Mouse (Mus musculus) gastrocnemius, adult 2 months (tissue): ENCODE data around the gene Hspa1b. TPM values are rescaled to one million over a fixed set of nuclear protein-coding genes. Genes with fewer than 3 reads are reported as not detected.
"Not testable (repeated sequence)": the region's sequence is repeated elsewhere in the genome, so short reads cannot be mapped to it uniquely, and the experiment has no call there.

Source experiments
- DNase-seq: peaks from one replicate; pipeline ENCODE4 v3.0.0; 2022
- H3K27ac ChIP-seq: fragments of 200-600 bp; 2 replicates; pipeline ENCODE4 v1.8.1; 2022; ENCODE audit warnings: mild to moderate bottlenecking
- H3K4me3 ChIP-seq: fragments of 200-600 bp; 2 replicates; pipeline ENCODE4 v1.8.1; 2022; ENCODE audit warnings: mild to moderate bottlenecking, moderate library complexity
- CTCF ChIP-seq: fragments of 200-600 bp; IDR thresholded peaks from 2 replicates; pipeline ENCODE4 v1.8.1; 2022; ENCODE audit warnings: antibody characterized with exemption, mild to moderate bottlenecking, moderate library complexity
- intact Hi-C: fragments of 180-260 bp; cut with DNase I; formaldehyde crosslinking; loops from one replicate; pipeline ENCODE4 v1.15.1; 2025
- total RNA-seq, 2 experiments: library from RNA; stranded (reverse); gene quantifications; 2 replicates each; pipeline ENCODE4 v1.2.3; 2021

Gene Hspa1b
- total RNA-seq, 2 experiments from 2014 or later: 3.9 to 13.0 TPM

DNA sequence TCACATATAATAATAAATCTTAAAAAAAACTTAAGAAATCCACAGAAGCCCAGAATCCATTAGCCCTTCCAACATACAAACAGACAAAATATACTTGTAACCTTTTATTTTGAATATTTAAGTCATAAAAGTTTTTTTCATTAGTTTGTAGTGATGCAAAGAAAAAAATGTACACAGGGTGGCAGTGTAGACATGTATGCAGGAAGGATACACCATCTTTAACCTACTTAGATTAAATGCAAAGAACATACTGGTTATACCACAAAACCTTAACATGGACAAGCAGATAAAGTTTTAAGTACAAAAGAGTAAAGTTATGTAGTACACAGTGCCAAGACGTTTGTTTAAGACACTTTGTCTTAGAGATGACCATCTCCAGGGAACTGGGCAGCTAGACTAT, 2.7 kb downstream of the Hspa1b start:
- no peak overlapping the region for H3K4me3 ChIP-seq
- peak; percentile 48 for TF ChIP-seq CTCF
- intact Hi-C loops: no loop called here
- H3K27ac ChIP-seq: no peak overlapping the region
- DNase-seq: no peak

DNA sequence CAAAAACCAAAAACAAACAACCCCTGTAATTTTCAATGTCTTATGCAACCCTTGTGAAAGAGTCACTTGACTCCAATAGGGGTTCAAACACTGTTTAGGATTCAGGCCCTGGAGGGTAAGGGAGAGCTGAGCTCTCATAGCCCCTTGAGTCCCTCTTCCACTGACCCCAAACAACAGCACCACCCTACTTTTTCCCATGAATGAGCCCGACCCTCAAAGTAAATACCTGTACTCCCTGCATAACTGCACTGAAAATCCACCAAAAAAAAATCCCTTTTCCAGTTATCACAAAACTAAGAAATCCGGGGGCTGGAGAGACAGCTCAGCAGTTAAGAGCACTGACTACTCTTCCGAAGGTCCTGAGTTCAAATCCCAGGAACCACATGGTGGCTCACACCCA, 3.2 kb downstream of the Hspa1b start:
- intact Hi-C loops: loop anchor here (1.0 kb wide), 1 partner anchor 22 kb away; no protein-coding TSS in a partner anchor
- no peak for TF ChIP-seq CTCF
- no peak for DNase-seq
- Histone ChIP-seq H3K27ac (no peak overlapping the region), H3K4me3 (no peak overlapping the region)

DNA sequence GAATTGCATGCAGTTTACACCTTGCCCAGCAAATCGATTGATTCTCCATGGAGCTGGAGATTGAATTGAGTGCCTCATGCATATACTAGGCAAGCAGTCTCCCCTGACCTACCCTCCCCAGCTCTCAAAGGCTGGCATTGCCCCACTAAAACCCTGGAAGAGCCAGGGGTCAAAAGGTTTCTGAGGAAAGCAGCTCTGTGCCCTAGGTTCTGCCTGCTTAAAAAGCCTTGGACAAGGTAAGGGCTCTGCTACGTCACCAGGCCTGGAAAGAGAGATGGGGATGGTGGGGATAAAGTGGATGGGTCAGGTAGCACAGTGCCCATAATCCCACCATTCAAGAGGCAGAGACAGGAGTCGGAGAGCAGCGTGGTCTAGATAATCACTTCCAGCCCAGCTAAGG, 4.2 kb downstream of the Hspa1b start:
- Histone ChIP-seq H3K27ac (no peak overlapping the region), H3K4me3 (no peak overlapping the region)
- DNase-seq: no peak
- TF ChIP-seq CTCF: no peak
- intact Hi-C loops: loop anchor here (1.0 kb wide), 1 partner anchor 23 kb away; no protein-coding TSS in a partner anchor

DNA sequence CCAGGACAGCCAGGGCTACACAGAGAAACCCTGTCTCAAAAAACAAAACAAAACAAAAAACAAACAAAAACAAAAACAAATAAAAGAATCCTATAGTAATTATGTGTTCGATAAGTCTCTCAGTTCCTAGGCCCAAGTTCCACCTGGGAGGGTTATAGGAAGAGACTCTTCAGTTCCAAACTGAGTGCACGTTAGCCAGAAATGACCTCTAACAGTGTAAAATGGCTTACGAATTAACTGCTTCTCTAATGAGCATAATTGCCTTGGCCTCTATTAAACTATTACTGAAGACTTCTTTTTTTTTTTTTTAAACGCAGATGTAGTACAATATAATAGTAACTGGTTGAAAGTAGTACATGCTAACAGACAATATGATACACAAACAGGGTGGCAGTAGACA, 5.1 kb downstream of the Hspa1b start:
- no peak overlapping the region for H3K4me3 ChIP-seq
- intact Hi-C loops: no loop called here
- no peak overlapping the region for H3K27ac ChIP-seq
- DNase-seq: no peak
- TF ChIP-seq CTCF: no peak

DNA sequence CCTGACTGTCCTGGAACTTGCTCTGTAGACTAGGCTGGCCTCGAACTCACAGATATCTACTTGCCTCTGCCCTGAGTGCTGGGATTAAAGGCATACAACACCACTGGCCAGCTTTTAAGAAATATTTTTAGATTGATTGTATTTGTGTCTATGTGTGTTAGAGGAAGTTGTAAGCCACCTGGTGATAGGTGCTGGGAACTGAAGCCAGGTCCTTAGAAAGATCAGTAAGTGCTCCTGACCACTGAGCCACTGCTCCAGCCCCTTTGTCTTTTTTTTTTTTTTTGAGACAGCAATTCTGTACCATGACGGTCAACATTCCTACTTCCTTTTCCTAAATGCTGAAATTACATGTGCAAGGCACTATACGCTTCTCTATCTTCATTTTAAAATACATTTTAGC, 5.8 kb downstream of the Hspa1b start:
- no peak for TF ChIP-seq CTCF
- no peak for DNase-seq
- intact Hi-C loops: no loop called here
- no peak overlapping the region for H3K4me3 ChIP-seq
- H3K27ac ChIP-seq: no peak overlapping the region

DNA sequence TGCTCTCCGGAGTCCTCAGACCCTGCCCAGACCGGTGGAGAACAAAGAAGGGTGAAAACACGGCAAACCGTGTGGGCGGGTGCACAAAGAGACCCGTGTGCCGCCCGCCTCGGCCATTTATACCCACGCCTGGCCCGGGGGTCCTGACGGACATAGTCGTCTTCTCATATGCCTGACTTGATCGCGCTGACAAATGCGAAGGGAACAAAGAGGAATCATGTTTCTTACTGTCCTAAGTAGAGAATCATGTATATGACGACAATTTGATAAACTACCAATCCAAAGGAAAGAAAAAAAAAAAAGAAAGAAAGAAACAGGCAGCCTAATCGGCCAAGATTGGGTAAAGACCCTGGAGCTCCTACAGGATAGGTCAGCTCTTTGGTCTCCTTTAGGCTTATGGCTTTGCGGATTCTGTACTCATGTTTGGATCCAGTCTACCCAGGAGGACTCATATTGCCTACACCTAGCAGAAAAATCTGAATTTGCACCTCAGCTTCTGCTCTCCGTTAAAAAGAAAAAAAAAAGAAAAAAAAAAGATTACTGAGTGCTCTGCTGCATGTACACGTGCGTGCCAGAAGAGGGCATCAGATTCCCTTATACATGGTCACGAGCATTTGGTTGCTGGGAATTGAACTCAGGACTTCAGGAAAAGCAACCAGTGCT, 6.5 kb downstream of the Hspa1b start:
- peak; percentile 86 for DNase-seq
- TF ChIP-seq CTCF: peak; percentile 87
- intact Hi-C loops: loop anchor here (1.0 kb wide), 1 partner anchor 29 kb away; the partner anchor contains the start of gene Lsm2
- Histone ChIP-seq H3K4me3 (peak overlapping the region; percentile 96), H3K27ac (peak overlapping the region; percentile 95)

DNA sequence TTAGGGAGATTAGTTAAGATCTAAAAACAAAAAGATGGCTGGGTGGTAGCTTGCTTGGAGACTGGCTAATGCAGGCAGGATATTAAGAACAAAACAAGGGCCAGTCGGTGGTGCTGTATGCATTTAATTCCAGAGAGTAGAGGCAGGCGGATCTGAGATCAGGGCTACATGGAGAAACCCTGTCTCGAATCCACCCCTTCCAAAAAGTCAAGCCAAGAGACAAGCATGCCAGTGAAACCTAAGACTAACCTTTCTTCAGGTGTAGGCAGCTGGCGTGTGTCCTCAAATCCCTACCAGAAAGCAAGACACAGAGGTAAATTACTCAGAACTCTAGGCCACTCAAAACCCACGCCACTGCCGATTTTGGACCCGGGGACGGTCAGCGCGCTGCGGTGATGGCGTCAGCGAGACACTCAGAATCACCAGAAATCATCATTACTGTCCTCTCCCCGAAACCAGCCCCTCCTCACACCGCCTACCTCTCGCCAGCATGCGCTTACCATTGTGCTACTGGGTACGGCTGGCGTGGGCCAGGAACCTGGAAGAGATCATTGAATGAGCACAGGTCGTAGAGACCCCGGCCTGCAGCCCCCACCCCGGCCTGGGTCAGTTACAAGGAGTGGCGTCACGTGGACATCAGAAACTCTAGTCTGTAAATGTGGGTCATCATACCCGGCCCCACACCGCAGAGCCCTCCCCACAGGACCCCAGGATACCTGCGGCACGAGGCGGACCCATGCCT, 7.2 kb downstream of the Hspa1b start:
- no peak for DNase-seq
- TF ChIP-seq CTCF: no peak
- H3K4me3 ChIP-seq: peak overlapping the region; percentile 96
- peak overlapping the region; percentile 95 for H3K27ac ChIP-seq
- intact Hi-C loops: loop anchor here (1.0 to 2.0 kb wide), 2 partner anchors 21 to 29 kb away; partner anchors contain the start of genes Lsm2 and Neu1

DNA sequence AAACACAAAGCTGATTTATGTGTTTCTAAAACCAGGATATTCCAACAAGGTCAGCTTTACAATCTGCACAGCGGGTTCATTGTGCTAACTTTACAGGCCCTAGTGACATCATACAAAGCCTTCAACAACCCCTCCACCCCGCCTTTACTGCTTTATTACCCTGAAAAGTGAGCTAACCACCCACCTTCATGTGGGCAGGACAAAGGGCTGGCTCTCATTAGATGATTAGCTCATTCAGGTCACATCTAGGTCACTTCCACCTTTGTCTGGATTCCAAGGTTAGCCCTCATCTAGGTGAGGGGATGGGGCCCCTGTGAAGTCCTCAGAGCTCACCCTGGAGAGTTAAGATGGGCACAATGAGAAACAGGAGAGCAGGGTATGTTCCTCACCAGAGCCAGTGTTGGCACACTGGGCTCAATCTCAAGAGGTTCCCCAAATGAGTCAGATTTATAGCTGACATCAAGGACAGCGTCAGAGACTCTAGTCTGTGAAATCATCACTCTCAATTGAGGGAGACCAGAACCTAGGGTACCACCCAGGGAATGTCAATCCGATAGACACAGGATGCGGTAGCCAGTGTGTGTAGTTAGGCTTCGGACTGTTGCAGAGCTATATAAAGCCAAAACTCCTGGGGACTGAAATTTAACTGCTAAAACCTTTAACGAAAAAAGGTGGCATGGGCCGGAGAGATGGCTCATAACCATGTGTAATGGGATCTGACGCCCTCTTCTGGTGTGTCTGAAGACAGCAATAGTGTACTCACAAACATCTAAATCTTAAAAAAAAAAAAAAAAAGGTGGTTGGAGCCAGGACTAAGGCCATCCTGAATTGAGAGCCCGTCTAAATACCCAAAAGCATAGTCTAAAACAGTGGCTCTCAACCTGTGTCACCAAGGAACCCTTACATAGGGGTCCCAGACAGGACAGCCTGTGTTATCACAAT, 8.3 kb downstream of the Hspa1b start:
- intact Hi-C loops: loop anchor here (2.0 kb wide), 1 partner anchor 20 kb away; the partner anchor contains the start of gene Neu1
- DNase-seq: no peak
- peak; percentile 27; the same call in 1 of the 2 replicates for TF ChIP-seq CTCF
- H3K27ac ChIP-seq: peak overlapping the region; percentile 95; the same call in 1 of the 2 replicates
- H3K4me3 ChIP-seq: peak overlapping the region; percentile 96

DNA sequence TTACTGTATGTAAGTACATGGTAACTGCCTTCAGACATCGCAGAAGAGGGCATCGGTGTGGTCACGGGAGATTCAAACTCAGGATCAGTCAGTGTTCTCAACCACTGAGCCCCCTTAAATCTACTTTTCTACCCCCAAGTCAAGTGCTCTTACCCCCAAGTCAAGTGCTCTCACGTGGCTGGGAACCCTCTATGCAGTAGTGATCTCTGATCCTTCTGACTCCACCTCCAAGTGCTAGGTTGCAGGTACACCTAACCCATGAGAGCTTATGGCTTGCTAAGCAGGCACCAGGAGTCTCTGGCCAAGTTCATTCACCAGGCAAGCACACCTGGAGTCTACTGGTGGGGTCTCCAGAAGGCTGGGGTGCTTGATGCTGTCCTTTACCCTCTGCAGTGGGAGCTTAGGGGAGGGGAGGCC, 9.5 kb downstream of the Hspa1b start:
- intact Hi-C loops: no loop called here
- no peak for TF ChIP-seq CTCF

DNA sequence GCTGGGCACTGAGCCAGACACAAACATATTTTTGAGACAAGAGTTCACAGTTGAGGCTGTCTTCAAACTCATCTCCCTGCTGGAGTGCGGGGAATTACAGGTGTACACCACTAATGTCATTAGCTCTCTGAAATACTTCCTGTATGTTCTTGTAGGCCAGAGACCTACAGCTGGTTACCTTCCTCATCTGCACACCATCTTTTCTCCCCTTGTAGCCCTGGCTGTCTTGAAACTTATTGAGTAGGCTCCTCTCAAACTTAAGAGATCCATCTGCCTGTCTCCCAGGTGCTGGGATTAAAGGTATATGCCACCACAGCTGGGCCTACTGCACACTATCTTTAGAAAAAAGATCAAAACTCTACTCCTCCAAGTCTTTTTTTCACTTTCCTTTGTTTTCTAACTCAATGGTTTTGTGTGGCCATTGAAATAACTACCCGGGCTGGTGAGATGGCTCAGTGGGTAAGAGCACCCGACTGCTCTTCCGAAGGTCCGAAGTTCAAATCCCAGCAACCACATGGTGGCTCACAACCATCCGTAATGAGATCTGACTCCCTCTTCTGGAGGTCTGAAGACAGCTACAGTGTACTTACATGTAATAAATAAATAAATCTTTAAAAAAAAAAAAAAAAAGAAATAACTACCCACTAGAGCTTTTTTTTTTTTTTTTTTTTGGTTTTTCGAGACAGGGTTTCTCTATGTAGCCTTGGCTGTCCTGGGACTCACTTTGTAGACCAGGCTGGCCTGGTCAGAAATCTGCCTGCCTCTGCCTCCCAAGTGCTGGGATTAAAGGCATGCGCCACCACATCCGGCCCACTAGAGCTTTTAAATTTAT, 10.1 kb downstream of the Hspa1b start:
- H3K4me3 ChIP-seq, intact Hi-C loops, H3K27ac ChIP-seq, DNase-seq: not testable (repeated sequence)

More for the DNA sequence above, 9.5 kb downstream of the Hspa1b start:
- no peak overlapping the region for H3K27ac ChIP-seq
- DNase-seq: no peak
- H3K4me3 ChIP-seq: no peak overlapping the region

DNA sequence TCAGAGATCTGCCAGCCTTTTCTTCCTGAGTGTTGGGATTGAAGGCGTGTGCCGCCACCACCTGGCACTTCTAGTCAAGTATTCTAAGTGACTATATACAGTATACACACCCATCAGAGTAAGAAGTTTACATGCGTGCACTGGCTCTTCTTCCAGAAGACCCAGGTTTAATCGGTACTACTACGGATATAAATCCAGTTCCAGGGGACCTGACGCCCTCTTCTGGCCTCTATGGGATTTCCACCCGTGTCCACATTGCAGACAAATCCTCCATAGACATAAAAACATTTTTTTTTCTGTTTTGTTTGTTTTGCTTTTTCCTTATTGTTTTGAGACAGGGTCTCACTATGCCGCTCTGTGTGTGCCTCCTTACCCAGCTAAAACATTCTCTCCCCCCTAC, 11.4 kb downstream of the Hspa1b start:
- Histone ChIP-seq H3K27ac (no peak overlapping the region), H3K4me3 (no peak overlapping the region)
- no peak for DNase-seq
- intact Hi-C loops: no loop called here
- TF ChIP-seq CTCF: peak; percentile 55
